Mouse (Mus musculus) right cerebral cortex, postnatal 4 days (tissue): ENCODE results near the gene Sorbs1.

Experiments used
- DNase-seq: peaks from one replicate; pipeline ENCODE4 v3.0.0-alpha.2; 2022

Gene Sorbs1

DNA sequence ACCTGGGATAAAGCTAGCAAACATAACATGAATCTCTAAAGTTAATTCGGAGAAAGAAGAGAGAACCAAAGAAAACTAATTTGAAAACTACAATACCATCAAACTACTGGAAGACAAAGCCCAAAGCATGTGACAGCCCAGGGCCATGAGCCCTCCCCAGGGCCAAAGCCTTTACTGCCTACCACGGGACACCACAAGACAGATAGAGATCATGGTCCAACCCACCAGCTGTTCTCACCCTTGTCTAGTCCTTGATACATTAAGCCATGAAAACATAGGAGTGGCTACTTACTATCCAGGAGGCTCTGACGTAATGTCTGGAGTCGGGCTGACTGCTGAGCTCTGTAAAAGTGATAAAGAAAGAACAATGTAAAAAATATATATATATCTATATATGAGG lies 176.9 kb downstream of the Sorbs1 start:
- no peak for DNase-seq

DNA sequence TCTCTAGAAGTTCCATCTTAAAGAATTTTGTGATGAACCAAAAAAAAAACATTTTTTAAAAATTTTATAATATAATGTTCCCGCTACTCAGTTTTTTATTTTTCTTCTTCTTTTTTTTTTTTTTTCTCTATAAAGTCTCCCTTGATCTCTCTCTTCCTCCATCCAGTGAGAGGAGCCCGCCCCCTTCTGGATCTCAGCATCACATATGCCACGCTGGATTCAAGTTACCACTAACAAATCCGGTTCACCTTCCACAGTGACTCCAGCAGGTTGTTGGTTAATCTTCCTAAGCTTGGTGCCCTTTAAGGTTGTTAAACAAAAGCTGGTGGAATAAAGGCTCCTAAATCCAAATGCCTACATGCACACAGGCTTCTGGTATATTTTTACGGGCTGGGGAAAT lies 179.7 kb downstream of the Sorbs1 start:
- no peak for DNase-seq

DNA sequence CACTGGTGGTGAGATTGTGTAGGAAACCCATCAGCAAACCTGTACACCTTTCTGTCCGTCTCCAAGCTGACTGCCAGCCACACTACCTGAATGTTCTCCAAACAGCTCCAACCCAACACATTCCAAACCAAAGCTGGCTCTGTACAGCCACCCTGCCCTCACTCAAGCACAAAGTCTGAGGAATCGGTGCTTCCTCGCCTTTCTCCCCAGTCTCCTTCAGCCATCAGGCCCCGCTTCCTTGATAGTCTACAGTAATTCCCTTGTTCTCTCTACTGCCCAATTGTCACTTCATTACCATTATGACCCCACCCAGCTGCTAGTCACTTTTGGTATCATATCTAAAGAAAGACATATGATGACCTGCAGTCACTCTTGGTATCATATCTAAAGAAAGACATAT lies 180.5 kb downstream of the Sorbs1 start:
- no peak for DNase-seq

DNA sequence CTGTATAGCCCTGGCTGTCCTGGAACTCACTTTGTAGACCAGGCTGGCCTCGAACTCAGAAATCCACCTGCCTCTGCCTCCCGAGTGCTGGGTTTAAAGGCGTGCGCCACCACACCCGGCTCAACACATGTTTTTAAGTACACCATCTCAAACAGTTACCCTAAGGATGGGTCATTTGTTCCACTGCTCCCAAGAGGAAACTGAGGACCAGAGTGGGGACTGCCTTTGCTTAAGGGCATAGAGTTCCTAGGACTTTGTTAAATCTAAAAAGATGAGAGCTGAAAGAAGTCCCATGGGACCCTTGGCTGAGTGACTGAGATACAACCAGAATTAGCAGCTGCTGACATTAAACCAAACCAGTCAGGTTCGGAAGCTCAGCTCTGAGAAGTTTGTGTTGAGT lies 181.3 kb downstream of the Sorbs1 start:
- no peak for DNase-seq

DNA sequence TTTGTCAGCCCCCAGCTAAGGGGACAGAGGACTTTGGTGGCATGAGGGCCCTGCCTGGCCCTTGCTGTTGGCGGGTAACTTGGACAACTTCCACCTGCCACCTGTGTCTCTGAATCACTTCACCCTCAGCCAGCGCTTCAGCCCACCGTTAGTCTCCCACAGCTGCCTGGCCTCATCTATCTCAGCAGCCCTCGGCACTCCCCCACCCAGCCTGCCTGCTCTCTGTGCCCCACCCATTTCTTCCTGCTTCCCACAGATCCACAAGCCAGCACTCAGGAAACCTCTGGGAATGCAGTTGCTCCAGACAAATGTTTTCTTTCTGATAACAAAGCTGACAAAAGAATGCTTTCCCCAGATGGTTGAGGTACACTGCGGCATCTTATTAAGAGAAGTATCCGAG lies 181.7 kb downstream of the Sorbs1 start:
- DNase-seq = no peak

DNA sequence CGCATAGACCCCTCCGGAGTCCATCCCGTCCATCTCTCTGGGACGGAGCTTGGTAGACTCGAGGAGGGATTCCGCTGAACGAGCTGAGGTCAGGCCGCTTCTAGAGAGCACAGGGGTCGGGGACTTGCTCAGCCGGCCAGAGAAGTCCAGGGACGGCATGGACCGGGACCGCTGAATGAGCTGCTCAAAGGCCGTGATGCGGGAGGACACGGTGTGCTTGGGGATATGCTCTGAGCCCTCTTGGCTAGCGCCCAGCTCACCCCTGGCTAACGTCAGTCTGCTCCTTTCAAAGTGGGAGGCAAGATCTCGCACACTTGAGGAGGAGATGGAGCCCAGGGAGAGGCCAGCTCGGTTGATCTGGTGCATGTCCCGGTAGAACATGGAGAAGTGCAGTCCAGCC lies 187.5 kb downstream of the Sorbs1 start:
- no peak for DNase-seq

DNA sequence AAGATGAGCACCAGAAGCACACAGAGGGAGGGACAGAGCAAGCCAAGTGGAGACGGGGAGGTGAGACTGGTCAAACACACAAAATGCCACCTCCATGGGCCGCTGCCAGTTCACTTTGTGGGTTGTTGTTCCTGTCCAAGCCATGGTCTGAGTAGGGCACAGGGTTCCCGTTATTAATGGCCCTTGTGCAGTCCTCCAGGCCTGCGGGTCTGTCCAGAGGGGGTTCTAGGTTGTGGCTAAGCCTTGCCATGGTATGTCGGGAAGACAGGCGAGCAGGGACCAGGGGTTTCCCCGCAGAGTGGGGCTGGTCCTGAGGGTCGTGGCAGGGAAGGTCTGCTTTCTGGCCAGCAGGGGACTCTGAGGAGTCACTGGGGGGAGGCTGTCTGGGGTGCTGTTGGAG lies 188.2 kb downstream of the Sorbs1 start:
- DNase-seq = no peak

DNA sequence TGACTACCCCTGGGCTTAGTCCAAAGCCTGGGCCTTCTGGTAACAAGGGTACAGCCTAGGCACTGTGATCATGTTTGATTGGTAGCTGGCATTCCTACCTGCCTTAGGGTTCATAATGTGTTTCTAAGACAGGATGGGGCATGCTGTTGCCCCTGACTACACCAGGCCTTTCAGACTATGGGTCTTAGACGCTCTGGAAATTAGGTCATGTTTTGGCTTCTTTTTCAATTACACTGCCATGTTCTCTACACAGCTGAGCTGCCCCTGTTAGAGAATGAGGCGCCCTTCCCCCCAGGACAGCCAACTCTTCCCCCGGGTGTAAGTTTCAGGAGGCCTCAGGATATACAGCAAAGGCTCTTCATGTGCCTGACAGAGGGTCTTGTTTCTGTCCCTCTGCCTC lies 191.4 kb downstream of the Sorbs1 start:
- DNase-seq = no peak

DNA sequence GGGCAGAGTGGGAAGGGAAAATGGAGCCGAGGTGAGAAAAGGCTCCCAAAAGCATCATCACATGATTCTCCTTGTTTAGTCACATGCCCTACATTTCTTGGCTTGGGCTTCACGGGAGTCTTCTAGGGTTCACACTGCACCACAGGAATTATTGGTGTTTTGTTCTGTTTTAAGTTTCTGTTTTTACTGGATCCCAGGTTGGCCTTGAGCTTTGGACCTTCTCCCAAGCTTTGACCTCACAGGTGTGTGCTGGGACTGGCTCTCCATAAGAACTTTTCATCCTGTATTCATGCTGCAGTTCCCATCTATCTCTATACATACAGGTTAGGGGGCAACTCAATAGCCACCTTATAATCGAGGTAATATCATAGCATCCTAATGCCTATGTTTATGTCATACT lies 194.4 kb downstream of the Sorbs1 start:
- DNase-seq = no peak

DNA sequence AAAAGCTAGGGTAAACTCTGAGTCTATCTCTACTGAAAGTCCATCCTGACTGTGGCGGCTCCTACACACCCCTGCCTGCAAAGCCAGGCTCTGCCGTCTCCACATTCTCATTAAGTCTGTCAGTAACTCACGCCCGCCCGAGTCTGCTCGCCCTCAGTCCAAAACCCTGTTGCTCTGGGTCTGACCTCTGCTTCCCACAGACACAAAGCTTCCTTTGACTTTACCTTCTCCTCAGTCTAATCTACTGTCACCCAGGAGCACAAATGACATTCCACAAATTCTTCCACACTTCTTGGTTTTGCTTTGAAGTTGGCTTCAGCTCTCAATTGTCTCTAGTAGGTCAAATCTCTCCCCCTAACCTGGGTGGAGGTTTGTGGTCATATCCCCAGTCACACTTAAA lies 195.1 kb downstream of the Sorbs1 start:
- no peak for DNase-seq

DNA sequence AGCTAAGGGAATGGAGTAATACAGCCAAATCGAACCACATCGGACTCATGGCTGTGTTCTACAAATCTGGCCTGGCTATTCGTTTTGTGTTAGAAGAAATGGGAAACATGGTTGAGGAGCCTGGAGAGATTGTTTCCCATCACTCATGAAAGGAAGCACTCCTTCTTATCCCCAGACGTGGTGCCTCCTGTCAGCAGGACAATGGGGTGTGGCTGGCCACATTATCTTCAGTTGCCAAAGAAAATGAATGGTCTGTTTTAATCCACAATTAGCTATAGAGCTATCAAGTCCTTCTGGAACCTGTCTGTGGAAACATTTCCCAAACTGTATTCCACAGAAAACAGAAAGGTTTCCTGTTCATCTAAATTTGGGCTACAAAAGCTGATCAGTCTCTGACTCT lies 196.6 kb downstream of the Sorbs1 start:
- DNase-seq = no peak

DNA sequence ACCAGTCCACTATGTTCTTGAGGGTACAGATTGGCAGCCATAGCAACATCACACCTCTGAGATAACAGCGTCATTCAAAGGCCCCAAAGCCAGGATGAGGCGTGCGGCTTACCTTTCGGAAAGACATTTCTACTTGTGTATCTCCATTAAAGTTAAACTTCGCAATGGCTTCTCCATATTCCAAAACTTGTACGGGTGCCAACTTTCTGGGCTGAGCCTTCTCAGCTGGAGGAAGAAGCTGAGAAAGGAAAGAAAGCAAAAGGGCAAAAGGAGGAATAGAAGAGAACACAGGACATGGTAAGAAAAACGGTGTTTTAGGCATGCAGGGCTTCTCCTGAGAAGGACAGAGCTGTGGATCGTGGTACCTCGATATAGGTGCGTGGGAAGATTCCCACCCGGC lies 199.3 kb downstream of the Sorbs1 start:
- no peak for DNase-seq

DNA sequence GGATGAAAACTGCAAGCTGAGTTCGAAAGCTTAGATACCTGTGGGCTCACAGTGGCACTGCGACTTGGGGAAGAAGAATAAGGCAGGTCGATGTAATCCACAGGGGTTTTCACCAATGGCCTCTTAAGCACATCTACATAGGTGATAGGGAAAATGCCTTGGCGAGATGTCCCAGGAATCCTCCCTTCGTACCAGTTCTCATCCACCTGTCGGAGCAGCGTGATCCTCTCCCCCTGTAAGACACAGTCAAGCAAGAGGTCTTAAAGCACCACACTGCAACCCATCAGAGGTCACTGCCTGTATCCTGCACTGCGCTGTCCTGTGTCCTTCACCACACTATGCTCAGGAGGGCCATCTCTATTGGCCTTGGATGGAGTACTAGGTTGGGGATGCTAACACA lies 201.9 kb downstream of the Sorbs1 start:
- no peak for DNase-seq

DNA sequence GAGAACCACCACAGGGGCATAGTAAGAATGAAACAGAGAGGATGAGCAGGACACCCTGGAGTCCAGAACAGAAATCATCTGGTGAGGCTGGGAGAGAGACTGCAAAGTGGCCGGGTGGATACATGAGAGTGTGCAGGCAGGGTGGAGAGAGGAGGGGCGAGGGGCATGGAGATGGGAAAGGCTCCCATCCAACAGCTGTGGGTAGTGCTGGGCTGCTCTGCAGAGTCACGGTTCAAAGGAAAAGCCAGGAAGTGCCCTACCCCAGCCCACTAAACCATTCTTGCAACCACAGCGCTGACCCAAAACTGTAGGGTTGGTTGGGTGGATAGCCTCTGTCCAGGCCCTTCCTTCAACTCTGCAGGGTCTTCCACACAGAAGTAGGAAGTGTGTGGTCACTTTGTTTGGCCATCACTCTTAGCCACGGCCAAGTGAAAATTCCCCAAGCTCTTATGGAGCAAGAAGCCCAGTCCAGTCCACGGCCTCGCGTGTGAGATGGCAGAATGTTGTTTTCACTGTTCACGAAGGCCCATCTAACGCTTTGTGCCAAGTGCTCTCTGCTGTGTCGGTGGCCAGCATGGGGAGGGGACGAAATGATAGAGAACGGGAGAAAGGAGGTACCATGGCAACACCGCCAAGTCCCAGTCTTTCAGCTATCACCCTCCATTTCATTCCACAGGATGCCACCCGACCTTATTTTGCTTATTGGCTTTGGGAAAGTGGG lies 203.0 kb downstream of the Sorbs1 start:
- no peak for DNase-seq

DNA sequence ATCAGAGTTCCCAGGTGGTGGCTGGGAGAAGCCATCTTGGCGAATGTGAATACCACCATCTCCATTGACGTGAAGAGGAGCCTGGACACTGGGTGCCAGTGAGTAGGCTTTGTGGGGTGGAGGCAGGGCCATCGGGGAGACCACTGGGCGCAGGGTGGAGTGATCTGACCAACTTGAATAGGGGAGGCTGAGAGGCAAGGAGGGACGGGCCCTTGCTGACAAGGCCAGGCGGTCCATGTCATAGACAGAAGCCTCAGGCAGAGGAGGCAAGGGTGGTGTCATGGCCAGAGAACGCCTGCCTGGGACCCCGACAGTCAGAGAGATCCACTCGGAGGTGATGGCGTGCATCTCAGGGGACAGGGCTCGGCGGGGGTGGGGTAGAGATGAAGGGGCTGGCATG lies 203.7 kb downstream of the Sorbs1 start:
- no peak for DNase-seq

DNA sequence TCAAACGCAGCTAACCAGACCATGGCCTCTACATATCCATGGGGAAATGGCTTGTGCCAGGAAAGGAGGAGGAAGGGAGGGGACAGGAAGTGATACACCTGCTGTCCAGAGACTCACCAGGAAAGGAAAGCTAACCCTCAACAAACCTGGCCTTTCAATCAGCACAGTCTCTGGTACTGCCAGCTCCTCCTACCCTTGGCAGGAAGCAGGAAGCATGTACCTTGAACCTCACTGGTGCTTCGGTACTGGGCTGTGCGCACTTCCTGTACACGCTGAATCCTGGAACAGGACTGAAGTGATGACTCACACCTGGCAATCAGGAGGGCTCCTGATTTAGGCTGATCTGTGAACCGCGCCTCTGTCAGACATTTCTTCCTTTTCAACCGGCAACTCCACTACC lies 206.0 kb downstream of the Sorbs1 start:
- DNase-seq = no peak

DNA sequence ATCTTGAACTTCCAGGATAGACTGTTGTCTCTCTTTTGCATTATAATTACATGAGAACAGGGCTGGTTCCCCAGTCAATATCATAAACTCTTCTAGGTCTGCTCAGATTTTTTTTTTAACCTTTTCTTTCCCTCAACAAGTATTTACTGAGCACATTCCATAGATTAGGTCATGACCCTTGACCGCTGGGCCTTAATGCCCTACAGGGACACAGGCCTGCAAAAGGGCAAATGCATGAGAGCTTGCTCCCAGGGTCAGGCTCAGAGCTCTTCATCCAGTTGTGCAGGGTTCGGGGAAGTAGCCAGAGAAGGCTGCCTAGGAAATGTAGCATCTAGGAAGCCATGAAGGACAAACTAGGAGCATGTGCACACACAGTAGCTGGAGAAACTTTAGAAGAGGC lies 206.9 kb downstream of the Sorbs1 start:
- DNase-seq = no peak

DNA sequence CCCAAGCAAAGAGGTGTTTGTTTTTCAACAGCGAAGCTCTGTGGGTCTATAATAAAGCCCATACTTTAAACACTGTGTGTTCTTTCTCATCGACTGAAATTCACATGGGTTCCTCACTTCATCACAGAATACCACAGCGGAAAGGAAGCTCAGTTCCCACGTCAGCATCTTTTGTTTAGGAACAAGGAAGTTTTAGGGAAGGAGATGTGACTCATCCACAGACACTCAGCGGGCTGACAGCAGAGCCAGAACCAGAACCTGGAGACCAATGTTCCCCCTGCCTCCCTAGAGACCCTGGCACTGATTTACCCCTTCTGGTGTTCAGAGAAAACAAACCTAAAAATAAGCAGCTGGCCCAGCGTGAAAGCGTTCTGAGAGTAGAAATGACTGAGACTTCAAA lies 208.1 kb downstream of the Sorbs1 start:
- DNase-seq = no peak

DNA sequence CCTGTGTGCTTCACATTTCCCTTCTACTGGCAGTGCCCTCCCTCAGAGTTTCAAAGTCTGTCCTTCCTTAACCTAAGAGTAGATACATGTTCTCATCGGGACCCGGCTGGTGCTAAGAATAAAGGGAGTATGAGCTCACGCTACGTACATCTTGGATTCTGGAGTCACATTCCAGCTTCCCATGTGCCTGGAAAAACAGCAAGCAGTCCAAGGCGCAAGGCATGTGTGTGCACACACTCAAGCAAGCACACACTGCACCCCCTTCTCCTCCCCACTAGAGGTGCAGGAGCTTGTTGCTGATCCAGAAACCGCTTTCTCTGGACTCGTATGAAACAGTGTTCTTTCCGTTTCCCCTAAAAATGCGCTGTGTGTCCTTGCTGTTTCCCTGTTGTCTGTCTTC lies 210.7 kb downstream of the Sorbs1 start:
- no peak for DNase-seq

DNA sequence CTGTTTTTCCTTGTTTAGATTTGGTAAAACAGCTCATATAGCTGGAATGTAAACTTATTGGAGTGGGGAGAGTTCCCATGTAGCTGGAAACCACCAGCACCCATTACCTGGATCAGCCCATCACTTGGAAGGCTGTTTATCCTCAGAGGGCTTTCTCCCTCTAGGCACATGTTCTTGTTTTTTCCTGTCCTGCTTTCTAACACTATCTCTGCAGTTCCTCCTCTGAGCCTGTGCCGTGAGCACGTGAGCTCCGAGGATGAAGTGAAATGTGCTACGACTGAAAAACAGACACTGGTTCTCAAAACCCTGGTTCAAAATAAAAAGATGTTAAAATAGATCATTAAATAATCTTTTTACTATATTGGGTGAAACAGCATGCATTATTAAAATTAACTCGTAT lies 211.1 kb downstream of the Sorbs1 start:
- no peak for DNase-seq

DNA sequence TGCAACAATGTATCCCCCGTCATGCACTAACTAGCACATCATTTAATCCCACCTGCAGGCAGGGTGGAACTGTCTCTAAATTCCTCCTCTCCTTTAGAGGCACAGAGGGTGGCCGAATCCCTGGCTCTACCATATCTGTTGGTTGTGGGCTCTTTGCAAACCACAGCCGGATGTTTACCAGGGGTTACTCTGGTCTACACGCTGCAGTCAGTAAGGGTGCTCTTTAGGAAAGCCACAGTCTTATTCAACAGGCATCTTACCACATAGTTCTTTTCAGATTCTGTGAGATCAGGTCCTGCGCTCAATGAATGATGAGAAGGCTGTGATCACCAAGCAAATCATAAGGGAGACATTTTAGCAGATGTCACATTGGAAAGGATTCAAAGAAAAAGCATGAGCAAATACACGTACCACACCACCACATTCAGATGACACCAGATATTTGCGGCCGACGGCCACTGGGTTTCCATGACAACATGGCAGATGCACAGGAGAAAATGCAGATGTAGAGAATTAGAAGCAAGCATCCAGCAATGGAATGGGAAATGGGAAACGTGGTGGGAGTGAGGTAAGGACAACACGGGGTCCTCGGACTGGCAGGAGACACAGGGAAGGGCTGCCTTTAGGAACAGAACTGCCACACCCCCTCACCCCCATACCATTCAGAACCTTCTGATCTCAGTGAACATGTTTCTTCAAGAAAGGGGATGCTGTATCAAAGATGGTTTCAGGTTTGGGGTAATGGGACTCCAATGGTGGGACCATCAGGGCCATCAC lies 213.4 kb downstream of the Sorbs1 start:
- DNase-seq = no peak

DNA sequence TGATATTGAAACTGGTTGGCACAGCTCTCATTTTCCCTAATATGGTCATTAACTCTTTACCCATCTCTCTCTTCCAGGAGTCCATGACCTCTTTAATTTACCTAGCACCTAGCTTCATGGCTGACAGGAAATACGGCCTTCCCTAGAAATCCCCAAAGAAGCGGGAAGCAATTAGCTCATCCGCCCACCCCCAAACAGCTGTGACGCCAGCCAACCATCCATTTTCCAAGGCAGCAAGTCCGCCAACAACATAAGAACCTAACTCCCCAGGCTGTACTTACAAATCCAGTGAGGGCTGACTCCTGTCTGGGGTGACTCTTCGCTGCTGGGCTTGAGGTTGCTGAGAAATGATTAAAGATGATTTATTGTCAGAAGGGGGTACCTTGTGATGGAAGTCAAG lies 214.4 kb downstream of the Sorbs1 start:
- DNase-seq = no peak

DNA sequence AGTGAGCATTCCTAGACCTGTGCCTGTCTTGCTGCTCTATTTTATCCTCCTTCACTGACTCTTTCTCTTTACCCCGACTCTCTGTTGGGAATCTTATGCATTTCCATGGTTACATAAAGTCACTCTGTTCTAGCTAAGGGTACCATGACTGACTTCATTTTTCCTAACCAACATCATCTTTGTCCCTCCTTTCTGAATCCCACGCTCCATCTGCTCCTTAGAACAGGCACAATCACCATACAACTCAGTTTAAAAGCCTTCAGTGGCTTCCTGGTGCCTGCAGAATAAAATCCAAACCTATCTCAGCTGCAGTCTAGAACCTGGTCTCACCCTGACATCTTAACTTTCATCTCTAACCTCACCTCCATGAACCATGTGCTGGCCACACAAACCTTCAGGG lies 215.0 kb downstream of the Sorbs1 start:
- DNase-seq = no peak

DNA sequence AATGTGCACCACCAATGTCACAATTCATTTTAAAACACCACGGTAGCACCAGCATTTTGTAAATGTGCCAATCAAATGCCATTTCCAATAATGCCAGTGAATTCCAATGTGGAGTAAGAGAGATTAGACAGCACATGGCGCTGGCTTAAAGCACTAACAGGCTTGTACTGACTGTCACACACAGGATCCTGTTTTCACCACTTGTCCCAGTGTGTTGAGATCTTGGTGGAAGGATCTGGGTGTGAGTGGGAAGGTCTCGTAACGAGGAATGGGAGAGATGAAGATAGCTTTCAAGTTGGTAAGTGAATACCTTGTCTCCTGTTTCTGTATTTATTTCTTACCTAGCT lies 215.8 kb downstream of the Sorbs1 start:
- no peak for DNase-seq
